Mouse (Mus musculus) stomach, postnatal 0 days (tissue): Measurements from ENCODE around the gene Tmem260.

Source experiments
- CTCF ChIP-seq: IDR thresholded peaks from 2 replicates; pipeline ENCODE4 v1.5.1; 2016; ENCODE audit warnings: antibody characterized with exemption, low read depth, mild to moderate bottlenecking, moderate library complexity
- EP300 ChIP-seq: optimal IDR thresholded peaks from 2 replicates; pipeline ENCODE3; 2016; ENCODE audit warnings: antibody characterized with exemption

DNA sequence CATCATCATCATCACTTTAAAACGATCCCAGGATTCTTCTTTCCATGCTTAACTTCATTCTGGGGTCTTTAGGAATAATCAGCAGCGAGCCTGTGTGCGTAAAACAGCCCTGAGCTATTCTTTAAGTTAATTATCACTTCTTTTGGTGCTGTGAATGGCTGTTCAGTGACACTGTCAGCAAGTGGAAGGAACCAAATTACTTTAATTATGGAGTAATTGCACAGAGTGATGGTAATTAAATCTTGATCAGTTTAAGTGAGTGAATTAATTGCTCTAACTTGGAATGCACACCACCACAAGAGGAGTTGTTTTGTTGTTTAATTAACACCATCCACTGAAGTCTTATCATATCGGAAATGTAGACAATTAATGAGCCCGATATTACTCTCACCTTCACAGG lies 27.3 kb upstream of the Tmem260 start:
- TF ChIP-seq CTCF (no peak), EP300 (no peak)
